Mouse (Mus musculus) ovary, adult 2 months (tissue): ENCODE measurements around the gene Rev3l. TPM values are rescaled to one million over a fixed set of nuclear protein-coding genes. Genes with fewer than 3 reads are reported as not detected.

Experiments used
- polyA plus RNA-seq: library from polyadenylated mRNA; depleted of rRNA; stranded (reverse); fragments of >200 nt; gene quantifications from 2 replicates; pipeline ENCODE4 v1.2.3, GENCODE M21; 2012; rRNA removed

Rev3l gene
- polyA plus RNA-seq, result 10.3 and 14.5 TPM in 2 replicates

GRCm38 (mm10) chr10:39731736-39732265 lies at the start of gene Rev3l:
Rev3l (plus strand) TSS chr10:39732118.

DNA sequence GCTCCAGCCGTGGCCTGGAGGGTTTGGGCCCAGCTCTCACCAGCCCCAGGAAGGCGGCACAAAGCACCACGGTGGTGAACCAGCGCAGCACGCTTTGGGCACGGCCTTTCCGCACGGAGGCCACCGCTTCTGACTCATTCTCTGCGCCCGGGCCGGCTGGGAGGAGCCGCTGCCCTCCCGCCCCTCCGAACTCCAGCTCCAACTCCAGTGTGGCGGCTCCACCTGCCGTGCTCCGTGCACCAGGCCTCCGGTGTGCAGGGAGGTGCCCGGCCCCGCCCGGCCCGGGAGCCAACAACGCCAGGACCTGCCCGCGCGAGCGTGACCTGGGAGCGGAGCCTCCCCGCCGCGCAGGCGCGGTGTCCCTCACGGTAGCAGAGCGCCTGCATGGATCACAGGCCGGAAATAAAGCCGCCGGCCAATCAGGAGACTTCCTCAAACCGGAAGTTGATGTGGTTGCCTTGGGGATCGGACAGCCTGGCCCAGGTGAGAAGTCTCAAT lies 167.0 kb downstream of the Rev3l start, which contains the start of gene Mfsd4b4:
Gene Mfsd4b4, minus strand, starts transcription at position 365 of the 498 bp plus-strand sequence.

Other genes with a start within 250 kb of the Rev3l start
- gene Traf3ip2, start 119.2 kb upstream of the Rev3l start, polyA plus RNA-seq, result 35.2 and 37.8 TPM in 2 replicates
- 5.3 TPM in 2 replicates for gene Mfsd4b4, start 167.1 kb downstream of the Rev3l start, polyA plus RNA-seq
- gene Mfsd4b2, start 194.8 kb downstream of the Rev3l start, polyA plus RNA-seq, result not detected in 2 replicates
- gene Mfsd4b3, start 228.0 kb downstream of the Rev3l start, polyA plus RNA-seq, result 0.62 and 0.77 TPM in 2 replicates